Mouse (Mus musculus): ENCODE measurements around the gene Dnmt1. TPM values are rescaled to one million over a fixed set of nuclear protein-coding genes. Genes with fewer than 3 reads are reported as not detected.
A peak's percentile ranks its signal among the peaks of the same experiment; 100 is the strongest.

The Dnmt1 gene
- total RNA-seq, 1 experiment: 122 TPM

- TF ChIP-seq CHD2 (IDR thresholded peaks at IDR 0.05; ENCODE audit: low read depth, low read length) (no peak), MAFK (IDR thresholded peaks at IDR 0.05; ENCODE audit: insufficient read depth, low read depth, low read length) (no peak), ZC3H11A (IDR thresholded peaks at IDR 0.05; ENCODE audit: borderline replicate concordance, low read depth, low read length) (no peak), HCFC1 (IDR thresholded peaks at IDR 0.05; ENCODE audit: borderline replicate concordance, insufficient read depth, low read length) (no peak), ZNF384 (IDR thresholded peaks at IDR 0.05; ENCODE audit: low read depth, low read length) (no peak)
- H3K36me3 ChIP-seq (ENCODE audit: control insufficient read depth, insufficient read depth, low read length, poor library complexity, severe bottlenecking): peaks cover 15% of the 10 kb centered on the region; the same call in 1 of the 2 replicates
- in situ Hi-C loops (cut with MboI; ENCODE audit: low sequenced_read_pairs in 2 of 2, unreplicated experiment in 2 of 2): no loop called here
- H3K4me3 ChIP-seq (ENCODE audit: insufficient read depth in 1 of 2, low read depth in 1 of 2, low read length in 2 of 2, poor library complexity in 1 of 2, severe bottlenecking in 1 of 2): peak overlapping the region in 1 of 2 experiments; percentile 62; a peak in 2 of 4 replicates
- H3K4me1 ChIP-seq (ENCODE audit: control insufficient read depth in 2 of 2, insufficient read depth in 2 of 2, low read length in 2 of 2, poor library complexity in 1 of 2): peaks cover 17 to 27% of the 10 kb centered on the region in 2 experiments
- no peak for DNase-seq (ENCODE audit: low read depth, low spot score)
- peak overlapping the region; percentile 80; the same call in 1 of the 2 replicates for H3K27ac ChIP-seq (ENCODE audit: insufficient read depth, low read depth, low read length, poor library complexity, severe bottlenecking)
- H3K9me3 ChIP-seq (ENCODE audit: control insufficient read depth, insufficient read depth, low read depth, low read length): no peaks in the 10 kb centered on the region
- H3K9ac ChIP-seq (ENCODE audit: insufficient read depth, low read depth, low read length, poor library complexity, severe bottlenecking): 0 out of 2 replicates have a peak overlapping the region, but pooled peaks have one; percentile 75
These were observed 13.5 kb upstream of the Dnmt1 start for GRCm38 (mm10) chr9:20973001-20973681.

GRCm38 (mm10) chr9:20972141-20972992, 12.7 kb upstream of the Dnmt1 start:
- in situ Hi-C loops (cut with MboI; ENCODE audit: low sequenced_read_pairs in 2 of 2, unreplicated experiment in 2 of 2): no loop called here
- Histone ChIP-seq H3K9ac (ENCODE audit: insufficient read depth, low read depth, low read length, poor library complexity, severe bottlenecking) (peak overlapping the region; percentile 75), H3K36me3 (ENCODE audit: control insufficient read depth, insufficient read depth, low read length, poor library complexity, severe bottlenecking) (peaks cover 22% of the 10 kb centered on the region), H3K9me3 (ENCODE audit: control insufficient read depth, insufficient read depth, low read depth, low read length) (no peaks in the 10 kb centered on the region), H3K4me1 (ENCODE audit: control insufficient read depth in 2 of 2, insufficient read depth in 2 of 2, low read length in 2 of 2, poor library complexity in 1 of 2) (peaks cover 17 to 25% of the 10 kb centered on the region in 2 experiments), H3K27ac (ENCODE audit: insufficient read depth, low read depth, low read length, poor library complexity, severe bottlenecking) (peak overlapping the region; percentile 80; the same call in 1 of the 2 replicates), H3K4me3 (ENCODE audit: insufficient read depth in 1 of 2, low read depth in 1 of 2, low read length in 2 of 2, poor library complexity in 1 of 2, severe bottlenecking in 1 of 2) (peak overlapping the region; percentile 54 to 62)
- no peak for TF ChIP-seq ZC3H11A (IDR thresholded peaks at IDR 0.05; ENCODE audit: borderline replicate concordance, low read depth, low read length)
- no peak for TF ChIP-seq ZNF384 (IDR thresholded peaks at IDR 0.05; ENCODE audit: low read depth, low read length)
- no peak for TF ChIP-seq CHD2 (IDR thresholded peaks at IDR 0.05; ENCODE audit: low read depth, low read length)
- TF ChIP-seq MAFK (IDR thresholded peaks at IDR 0.05; ENCODE audit: insufficient read depth, low read depth, low read length): no peak
- TF ChIP-seq HCFC1 (IDR thresholded peaks at IDR 0.05; ENCODE audit: borderline replicate concordance, insufficient read depth, low read length): no peak
- DNase-seq (ENCODE audit: low read depth, low spot score): no peak

- peak overlapping the region; percentile 28; the same call in 1 of the 2 replicates for H3K9ac ChIP-seq (ENCODE audit: insufficient read depth, low read depth, low read length, poor library complexity, severe bottlenecking)
- H3K27ac ChIP-seq (ENCODE audit: insufficient read depth, low read depth, low read length, poor library complexity, severe bottlenecking): peak overlapping the region; percentile 80; the same call in 1 of the 2 replicates
- peaks cover 14 to 22% of the 10 kb centered on the region in 2 experiments; a peak in 3 of 4 replicates for H3K4me1 ChIP-seq (ENCODE audit: control insufficient read depth in 2 of 2, insufficient read depth in 2 of 2, low read length in 2 of 2, poor library complexity in 1 of 2)
- TF ChIP-seq HCFC1 (IDR thresholded peaks at IDR 0.05; ENCODE audit: borderline replicate concordance, insufficient read depth, low read length): no peak
- TF ChIP-seq ZC3H11A (IDR thresholded peaks at IDR 0.05; ENCODE audit: borderline replicate concordance, low read depth, low read length): no peak
- no peak for TF ChIP-seq MAFK (IDR thresholded peaks at IDR 0.05; ENCODE audit: insufficient read depth, low read depth, low read length)
- no peak for TF ChIP-seq CHD2 (IDR thresholded peaks at IDR 0.05; ENCODE audit: low read depth, low read length)
- no peak for TF ChIP-seq ZNF384 (IDR thresholded peaks at IDR 0.05; ENCODE audit: low read depth, low read length)
- peaks cover 29% of the 10 kb centered on the region for H3K36me3 ChIP-seq (ENCODE audit: control insufficient read depth, insufficient read depth, low read length, poor library complexity, severe bottlenecking)
- in situ Hi-C loops (cut with MboI; ENCODE audit: low sequenced_read_pairs in 2 of 2, unreplicated experiment in 2 of 2): no loop called here
- no peak for DNase-seq (ENCODE audit: low read depth, low spot score)
- H3K4me3 ChIP-seq (ENCODE audit: insufficient read depth in 1 of 2, low read depth in 1 of 2, low read length in 2 of 2, poor library complexity in 1 of 2, severe bottlenecking in 1 of 2): peak overlapping the region in 1 of 2 experiments; percentile 62; a peak in 2 of 4 replicates
- no peaks in the 10 kb centered on the region for H3K9me3 ChIP-seq (ENCODE audit: control insufficient read depth, insufficient read depth, low read depth, low read length)
These were observed 12.1 kb upstream of the Dnmt1 start for GRCm38 (mm10) chr9:20971751-20972140.

GRCm38 (mm10) chr9:20966747-20967146, 7.1 kb upstream of the Dnmt1 start:
- no peak overlapping the region for H3K27ac ChIP-seq (ENCODE audit: insufficient read depth, low read depth, low read length, poor library complexity, severe bottlenecking)
- H3K9me3 ChIP-seq (ENCODE audit: control insufficient read depth, insufficient read depth, low read depth, low read length): no peaks in the 10 kb centered on the region
- peaks cover 36% of the 10 kb centered on the region for H3K36me3 ChIP-seq (ENCODE audit: control insufficient read depth, insufficient read depth, low read length, poor library complexity, severe bottlenecking)
- H3K4me1 ChIP-seq (ENCODE audit: control insufficient read depth in 2 of 2, insufficient read depth in 2 of 2, low read length in 2 of 2, poor library complexity in 1 of 2): peaks cover 8 to 19% of the 10 kb centered on the region in 2 experiments; a peak in 3 of 4 replicates
- no peak overlapping the region for H3K9ac ChIP-seq (ENCODE audit: insufficient read depth, low read depth, low read length, poor library complexity, severe bottlenecking)
- TF ChIP-seq ZC3H11A (IDR thresholded peaks at IDR 0.05; ENCODE audit: borderline replicate concordance, low read depth, low read length) (no peak), ZNF384 (IDR thresholded peaks at IDR 0.05; ENCODE audit: low read depth, low read length) (no peak), CHD2 (IDR thresholded peaks at IDR 0.05; ENCODE audit: low read depth, low read length) (no peak), HCFC1 (IDR thresholded peaks at IDR 0.05; ENCODE audit: borderline replicate concordance, insufficient read depth, low read length) (no peak), MAFK (IDR thresholded peaks at IDR 0.05; ENCODE audit: insufficient read depth, low read depth, low read length) (no peak)
- H3K4me3 ChIP-seq (ENCODE audit: insufficient read depth in 1 of 2, low read depth in 1 of 2, low read length in 2 of 2, poor library complexity in 1 of 2, severe bottlenecking in 1 of 2): no peak overlapping the region
- DNase-seq (ENCODE audit: low read depth, low spot score): no peak
- in situ Hi-C loops (cut with MboI; ENCODE audit: low sequenced_read_pairs in 2 of 2, unreplicated experiment in 2 of 2): no loop called here
